Mouse (Mus musculus) myocyte (in vitro differentiated cells): ENCODE measurements around the gene Lgmn.

ENCODE experiments used
- E2F4 ChIP-seq: IDR thresholded peaks from one replicate; pipeline ENCODE4 v1.6.1; 2011; ENCODE audit warnings: mild to moderate bottlenecking, control low read depth, moderate library complexity; ENCODE audit not compliant: insufficient read depth
- MYOD1 ChIP-seq, 3 experiments: IDR thresholded peaks; one replicate each; pipeline ENCODE4 v1.6.1; 2011; ENCODE audit warnings: control low read depth in 2 of 3, low read depth in 2 of 3, mild to moderate bottlenecking in 2 of 3, moderate library complexity in 1 of 3; ENCODE audit not compliant: insufficient read length in 2 of 3, control insufficient read depth in 1 of 3
- MYOG ChIP-seq, 3 experiments: IDR thresholded peaks; one replicate each; pipeline ENCODE4 v1.6.1; 2011; ENCODE audit warnings: control low read depth in 2 of 3, low read depth in 2 of 3, mild to moderate bottlenecking in 2 of 3; ENCODE audit not compliant: insufficient read length in 2 of 3, control insufficient read depth in 1 of 3, insufficient read depth in 1 of 3
- POLR2A ChIP-seq: IDR thresholded peaks from one replicate; pipeline ENCODE4 v1.6.1; 2011; ENCODE audit warnings: low read depth, mild to moderate bottlenecking, control low read depth, moderate library complexity; ENCODE audit not compliant: insufficient read length
- POLR2AphosphoS2 ChIP-seq: IDR thresholded peaks from one replicate; pipeline ENCODE4 v1.6.1; 2011; ENCODE audit warnings: low read depth, control low read depth; ENCODE audit not compliant: insufficient read length
- TCF12 ChIP-seq: IDR thresholded peaks from one replicate; pipeline ENCODE4 v1.6.1; 2011; ENCODE audit warnings: mild to moderate bottlenecking, control low read depth; ENCODE audit not compliant: poor library complexity, insufficient read depth, severe bottlenecking
- USF1 ChIP-seq: IDR thresholded peaks from one replicate; pipeline ENCODE4 v1.6.1; 2011; ENCODE audit warnings: low read depth, mild to moderate bottlenecking, control low read depth, moderate library complexity

GRCm38 (mm10) chr12:102383288-102383687, 56.3 kb downstream of the Lgmn start:
- no peak for TF ChIP-seq USF1
- TF ChIP-seq POLR2A = no peak
- TF ChIP-seq POLR2AphosphoS2 = no peak
- TF ChIP-seq TCF12 = no peak
- no peak for TF ChIP-seq E2F4
- no peak for TF ChIP-seq MYOG (IDR thresholded peaks at IDR 0.05; ENCODE audit: control insufficient read depth in 1 of 3, insufficient read depth in 1 of 3, insufficient read length in 2 of 3, low read depth in 2 of 3)
- TF ChIP-seq MYOD1 (IDR thresholded peaks at IDR 0.05; ENCODE audit: control insufficient read depth in 1 of 3, insufficient read length in 2 of 3, low read depth in 2 of 3) = no peak
